Mouse (Mus musculus): ENCODE measurements around the gene Tcf7l1. TPM values are rescaled to one million over a fixed set of nuclear protein-coding genes. Genes with fewer than 3 reads are reported as not detected.

Gene Tcf7l1
- polyA plus RNA-seq, 2 experiments = 3.1 TPM

GRCm38 (mm10) chr6:72748421-72748820 lies 40.6 kb downstream of the Tcf7l1 start:
- H3K4me1 ChIP-seq (replicated peaks; ENCODE audit: control insufficient read depth in 2 of 2, insufficient read depth in 2 of 2, low read length in 1 of 2) = peaks cover 0 to 9% of the 10 kb centered on the region in 2 experiments; a peak in 2 of 4 replicates
- 6% methylated on average over 2 of the region's 2 CpGs for WGBS (ENCODE audit: insufficient replicate concordance)
- H3K36me3 ChIP-seq (replicated peaks; ENCODE audit: control insufficient read depth, insufficient read depth, low read depth) = no peaks in the 10 kb centered on the region
- no peak overlapping the region for H3K9ac ChIP-seq (replicated peaks)
- no peaks in the 10 kb centered on the region for H3K9me3 ChIP-seq (ENCODE audit: control insufficient read depth, low read length)
- DNase-seq (ENCODE audit: low read depth in 3 of 3, low spot score in 3 of 3) = no peak
- no peak for ATAC-seq (ENCODE audit: insufficient read depth)
- no peak for TF ChIP-seq EP300 (IDR thresholded peaks at IDR 0.05; ENCODE audit: low read depth)
- no peak for TF ChIP-seq CTCF (IDR thresholded peaks at IDR 0.05; ENCODE audit: low read depth)
- H3K4me3 ChIP-seq (ENCODE audit: insufficient read depth in 1 of 2, low read depth in 2 of 2, low read length in 2 of 2) = no peak overlapping the region
- H3K27me3 ChIP-seq (ENCODE audit: control insufficient read depth, insufficient read depth, low read length) = no peaks in the 10 kb centered on the region
- H3K4me2 ChIP-seq (ENCODE audit: low read depth) = no peak overlapping the region
- no peak overlapping the region for H3K27ac ChIP-seq

GRCm38 (mm10) chr6:72747814-72748213 lies 41.2 kb downstream of the Tcf7l1 start:
- TF ChIP-seq CTCF (IDR thresholded peaks at IDR 0.05; ENCODE audit: low read depth) (no peak), EP300 (IDR thresholded peaks at IDR 0.05; ENCODE audit: low read depth) (no peak)
- peaks cover 0 to 9% of the 10 kb centered on the region in 2 experiments; a peak in 2 of 4 replicates for H3K4me1 ChIP-seq (replicated peaks; ENCODE audit: control insufficient read depth in 2 of 2, insufficient read depth in 2 of 2, low read length in 1 of 2)

GRCm38 (mm10) chr6:72747156-72747555 lies 41.9 kb downstream of the Tcf7l1 start:
- DNase-seq (ENCODE audit: low read depth in 3 of 3, low spot score in 3 of 3) (no peak), ATAC-seq (ENCODE audit: insufficient read depth) (no peak)
- Histone ChIP-seq H3K9me3 (ENCODE audit: control insufficient read depth, low read length) (no peaks in the 10 kb centered on the region), H3K4me1 (replicated peaks; ENCODE audit: control insufficient read depth in 2 of 2, insufficient read depth in 2 of 2, low read length in 1 of 2) (peaks cover 0 to 9% of the 10 kb centered on the region in 2 experiments; a peak in 2 of 4 replicates), H3K36me3 (replicated peaks; ENCODE audit: control insufficient read depth, insufficient read depth, low read depth) (no peaks in the 10 kb centered on the region), H3K27ac (no peak overlapping the region), H3K9ac (replicated peaks) (no peak overlapping the region), H3K4me2 (ENCODE audit: low read depth) (no peak overlapping the region), H3K4me3 (ENCODE audit: insufficient read depth in 1 of 2, low read depth in 2 of 2, low read length in 2 of 2) (no peak overlapping the region), H3K27me3 (ENCODE audit: control insufficient read depth, insufficient read depth, low read length) (no peaks in the 10 kb centered on the region)
- TF ChIP-seq CTCF (IDR thresholded peaks at IDR 0.05; ENCODE audit: low read depth) = no peak
- TF ChIP-seq EP300 (IDR thresholded peaks at IDR 0.05; ENCODE audit: low read depth) = no peak
- 53% methylated on average over 4 of the region's 4 CpGs for WGBS (ENCODE audit: insufficient replicate concordance)

More at GRCm38 (mm10) chr6:72747814-72748213, 41.2 kb downstream of the Tcf7l1 start:
- H3K4me2 ChIP-seq (ENCODE audit: low read depth) = no peak overlapping the region
- no peak overlapping the region for H3K9ac ChIP-seq (replicated peaks)
- H3K4me3 ChIP-seq (ENCODE audit: insufficient read depth in 1 of 2, low read depth in 2 of 2, low read length in 2 of 2) = no peak overlapping the region
- H3K27ac ChIP-seq = no peak overlapping the region
- no peaks in the 10 kb centered on the region for H3K9me3 ChIP-seq (ENCODE audit: control insufficient read depth, low read length)
- H3K36me3 ChIP-seq (replicated peaks; ENCODE audit: control insufficient read depth, insufficient read depth, low read depth) = no peaks in the 10 kb centered on the region
- no peak for ATAC-seq (ENCODE audit: insufficient read depth)
- H3K27me3 ChIP-seq (ENCODE audit: control insufficient read depth, insufficient read depth, low read length) = no peaks in the 10 kb centered on the region
- 45% methylated on average over 11 of the region's 11 CpGs for WGBS (ENCODE audit: insufficient replicate concordance)
- DNase-seq (ENCODE audit: low read depth in 3 of 3, low spot score in 3 of 3) = no peak

- TF ChIP-seq EP300 (IDR thresholded peaks at IDR 0.05; ENCODE audit: low read depth) (no peak), CTCF (IDR thresholded peaks at IDR 0.05; ENCODE audit: low read depth) (no peak)
- WGBS (ENCODE audit: insufficient replicate concordance) = 22% methylated on average over 12 of the region's 12 CpGs
- H3K27ac ChIP-seq = no peak overlapping the region
These were observed 43.3 kb downstream of the Tcf7l1 start for GRCm38 (mm10) chr6:72745781-72746180.

GRCm38 (mm10) chr6:72744144-72744800 lies 44.8 kb downstream of the Tcf7l1 start:
- Histone ChIP-seq H3K4me3 (ENCODE audit: insufficient read depth in 1 of 2, low read depth in 2 of 2, low read length in 2 of 2) (no peak overlapping the region), H3K27ac (no peak overlapping the region), H3K36me3 (replicated peaks; ENCODE audit: control insufficient read depth, insufficient read depth, low read depth) (no peaks in the 10 kb centered on the region), H3K9me3 (ENCODE audit: control insufficient read depth, low read length) (no peaks in the 10 kb centered on the region), H3K9ac (replicated peaks) (no peak overlapping the region), H3K4me1 (replicated peaks; ENCODE audit: control insufficient read depth in 2 of 2, insufficient read depth in 2 of 2, low read length in 1 of 2) (peaks cover 0 to 9% of the 10 kb centered on the region in 2 experiments; a peak in 2 of 4 replicates), H3K27me3 (ENCODE audit: control insufficient read depth, insufficient read depth, low read length) (no peaks in the 10 kb centered on the region), H3K4me2 (ENCODE audit: low read depth) (peak overlapping the region; percentile 21; the same call in 1 of the 2 replicates)
- DNase-seq (ENCODE audit: low read depth in 3 of 3, low spot score in 3 of 3) (no peak), ATAC-seq (ENCODE audit: insufficient read depth) (no peak)
- WGBS (ENCODE audit: insufficient replicate concordance) = 61% methylated on average over 10 of the region's 10 CpGs
- TF ChIP-seq CTCF (IDR thresholded peaks at IDR 0.05; ENCODE audit: low read depth) = no peak
- no peak for TF ChIP-seq EP300 (IDR thresholded peaks at IDR 0.05; ENCODE audit: low read depth)

More at GRCm38 (mm10) chr6:72745781-72746180, 43.3 kb downstream of the Tcf7l1 start:
- peaks cover 0 to 9% of the 10 kb centered on the region in 2 experiments; a peak in 2 of 4 replicates for H3K4me1 ChIP-seq (replicated peaks; ENCODE audit: control insufficient read depth in 2 of 2, insufficient read depth in 2 of 2, low read length in 1 of 2)
- no peaks in the 10 kb centered on the region for H3K9me3 ChIP-seq (ENCODE audit: control insufficient read depth, low read length)
- no peaks in the 10 kb centered on the region for H3K36me3 ChIP-seq (replicated peaks; ENCODE audit: control insufficient read depth, insufficient read depth, low read depth)
- no peak for ATAC-seq (ENCODE audit: insufficient read depth)
- no peak overlapping the region for H3K4me2 ChIP-seq (ENCODE audit: low read depth)
- no peak overlapping the region for H3K9ac ChIP-seq (replicated peaks)
- H3K27me3 ChIP-seq (ENCODE audit: control insufficient read depth, insufficient read depth, low read length) = no peaks in the 10 kb centered on the region
- no peak overlapping the region for H3K4me3 ChIP-seq (ENCODE audit: insufficient read depth in 1 of 2, low read depth in 2 of 2, low read length in 2 of 2)
- no peak for DNase-seq (ENCODE audit: low read depth in 3 of 3, low spot score in 3 of 3)
